Mouse (Mus musculus) intestine, postnatal 0 days (tissue): ENCODE measurements around the gene Smdt1. TPM values are rescaled to one million over a fixed set of nuclear protein-coding genes. Genes with fewer than 3 reads are reported as not detected.

Source experiments
- ATAC-seq: fragments of 200-750 bp; cut with Nextera tagmentation; 2 replicates; pipeline ENCODE4 v1.8.0; 2017; ENCODE audit warnings: mild to moderate bottlenecking, moderate TSS enrichment, moderate library complexity
- H3K27ac ChIP-seq: fragments of 300-500 bp; sonication (generic); 2 replicates; pipeline ENCODE4 v1.5.1; 2014; ENCODE audit warnings: mild to moderate bottlenecking, low read depth, low read length, moderate library complexity
- H3K27me3 ChIP-seq: fragments of 300-500 bp; sonication (generic); replicated peaks from 2 replicates; pipeline ENCODE4 v1.6.1; 2014; ENCODE audit warnings: low read length, mixed read lengths; ENCODE audit not compliant: control insufficient read depth, insufficient read depth
- H3K36me3 ChIP-seq: fragments of 300-500 bp; sonication (generic); 2 replicates; pipeline ENCODE4 v1.6.1; 2014; ENCODE audit warnings: mild to moderate bottlenecking, moderate library complexity; ENCODE audit not compliant: control insufficient read depth, insufficient read depth
- H3K4me1 ChIP-seq: fragments of 300-500 bp; sonication (generic); replicated peaks from 2 replicates; pipeline ENCODE4 v1.6.1; 2014; ENCODE audit warnings: antibody characterized with exemption, low read length, mixed read lengths; ENCODE audit not compliant: control insufficient read depth, insufficient read depth
- H3K4me2 ChIP-seq: fragments of 300-500 bp; sonication (generic); replicated peaks from 2 replicates; pipeline ENCODE4 v1.6.1; 2014; ENCODE audit warnings: low read depth, mild to moderate bottlenecking, moderate library complexity
- H3K4me3 ChIP-seq: fragments of 300-500 bp; sonication (generic); 2 replicates; pipeline ENCODE4 v1.5.1; 2014; ENCODE audit warnings: low read depth, low read length
- H3K9ac ChIP-seq: fragments of 300-500 bp; sonication (generic); 2 replicates; pipeline ENCODE4 v1.6.1; 2014; ENCODE audit warnings: mild to moderate bottlenecking, low read depth, low read length
- H3K9me3 ChIP-seq: fragments of 300-500 bp; sonication (generic); 2 replicates; pipeline ENCODE4 v1.6.1; 2016; ENCODE audit warnings: mixed run types; ENCODE audit not compliant: control insufficient read depth
- CTCF ChIP-seq: sonication (generic); IDR thresholded peaks from 2 replicates; pipeline ENCODE4 v1.5.1; 2016; ENCODE audit warnings: low read depth, mild to moderate bottlenecking, control low read depth, antibody characterized with exemption, moderate library complexity
- WGBS: fragments of 180-500 bp; shearing (Covaris S2); extraction: QIAGEN DNeasy Blood & Tissue Kit; methylation state at CpG from one replicate; pipeline ENCODE4 v1.1.7; 2014; 5-methylcytosine and 5-hydroxymethylcytosine counted together
- polyA plus RNA-seq: library from polyadenylated mRNA; unstranded; fragments of >200 nt; fragmentation: Nextera tagmentation; extraction: Ambion mirVana; gene quantifications from 2 replicates; pipeline ENCODE4 v1.2.1, GENCODE M21; 2015

The Smdt1 gene
- 448 and 457 TPM in 2 replicates for polyA plus RNA-seq

GRCm38 (mm10) chr15:82338593-82339112 is at the start of gene Smdt1, which contains the start of the genes Naga and Pheta2:
Gene Smdt1 (plus strand): TSS chr15:82338959.
Gene Naga (minus strand): TSS chr15:82338925.
Gene Pheta2 (plus strand): TSS chr15:82338942.
- H3K4me2 ChIP-seq, result peak within 1 kb of the TSS; percentile 70
- peak; percentile 48 for TF ChIP-seq CTCF
- peak within 1 kb of the TSS; percentile 57 for H3K9ac ChIP-seq
- no peaks in the 10 kb centered on the region for H3K27me3 ChIP-seq
- peaks cover 31% of the 10 kb centered on the region for H3K36me3 ChIP-seq
- ATAC-seq, result peak; percentile 75
- H3K4me1 ChIP-seq, result peaks cover 9% of the 10 kb centered on the region; the same call in 1 of the 2 replicates
- H3K27ac ChIP-seq, result peak within 1 kb of the TSS; percentile 88
- H3K4me3 ChIP-seq, result peak within 1 kb of the TSS; percentile 59
- under 1% methylated on average over 41 of the region's 41 CpGs for WGBS
- no peaks in the 10 kb centered on the region for H3K9me3 ChIP-seq

GRCm38 (mm10) chr15:82290252-82290651 is 48.5 kb upstream of the Smdt1 start:
- Histone ChIP-seq H3K27me3 (0 out of 2 replicates have a peak, but pooled peaks cover 5% of the 10 kb centered on the region), H3K9me3 (no peaks in the 10 kb centered on the region), H3K36me3 (no peaks in the 10 kb centered on the region), H3K4me1 (no peaks in the 10 kb centered on the region), H3K4me3 (no peak overlapping the region), H3K4me2 (no peak overlapping the region), H3K27ac (no peak overlapping the region), H3K9ac (no peak overlapping the region)
- 77% methylated on average over 7 of the region's 7 CpGs for whole genome bisulfite sequencing
- no peak for ATAC-seq
- TF ChIP-seq CTCF, result no peak

- Histone ChIP-seq H3K36me3 (no peaks in the 10 kb centered on the region), H3K4me2 (no peak overlapping the region), H3K9me3 (no peaks in the 10 kb centered on the region), H3K4me3 (no peak overlapping the region), H3K27me3 (0 out of 2 replicates have a peak, but pooled peaks cover 5% of the 10 kb centered on the region), H3K4me1 (no peaks in the 10 kb centered on the region), H3K27ac (no peak overlapping the region), H3K9ac (no peak overlapping the region)
- 18% methylated on average over 5 of the region's 5 CpGs for WGBS
- no peak for ATAC-seq
- no peak for TF ChIP-seq CTCF
These were observed 45.9 kb upstream of the Smdt1 start for GRCm38 (mm10) chr15:82292851-82293250.

- Histone ChIP-seq H3K4me2 (0 out of 2 replicates have a peak overlapping the region, but pooled peaks have one; percentile 13), H3K4me1 (no peaks in the 10 kb centered on the region), H3K4me3 (no peak overlapping the region), H3K9me3 (no peaks in the 10 kb centered on the region), H3K9ac (no peak overlapping the region), H3K36me3 (no peaks in the 10 kb centered on the region), H3K27me3 (0 out of 2 replicates have a peak, but pooled peaks cover 5% of the 10 kb centered on the region), H3K27ac (no peak overlapping the region)
- TF ChIP-seq CTCF, result no peak
- no peak for ATAC-seq
- 15% methylated on average over 7 of the region's 7 CpGs for WGBS
These were observed 45.5 kb upstream of the Smdt1 start for GRCm38 (mm10) chr15:82293271-82293711.

- ATAC-seq, result no peak
- Histone ChIP-seq H3K4me1 (no peaks in the 10 kb centered on the region), H3K27ac (no peak overlapping the region), H3K27me3 (0 out of 2 replicates have a peak, but pooled peaks cover 9% of the 10 kb centered on the region), H3K36me3 (no peaks in the 10 kb centered on the region), H3K9me3 (no peaks in the 10 kb centered on the region), H3K4me2 (no peak overlapping the region), H3K4me3 (no peak overlapping the region), H3K9ac (no peak overlapping the region)
- peak; percentile 72 for TF ChIP-seq CTCF
- 48% methylated on average over 8 of the region's 8 CpGs for WGBS
These were observed 44.7 kb upstream of the Smdt1 start for GRCm38 (mm10) chr15:82294059-82294458.

GRCm38 (mm10) chr15:82298764-82299561 is 39.8 kb upstream of the Smdt1 start, which contains the start of gene Wbp2nl:
Gene Wbp2nl (plus strand): TSS chr15:82298954.
- 0 out of 2 replicates have a peak, but pooled peaks cover 4% of the 10 kb centered on the region for H3K27me3 ChIP-seq
- no peak within 1 kb of the TSS for H3K4me3 ChIP-seq
- no peaks in the 10 kb centered on the region for H3K4me1 ChIP-seq
- no peak for TF ChIP-seq CTCF
- no peak for ATAC-seq
- no peaks in the 10 kb centered on the region for H3K9me3 ChIP-seq
- H3K36me3 ChIP-seq, result no peaks in the 10 kb centered on the region
- H3K4me2 ChIP-seq, result no peak within 1 kb of the TSS
- no peak within 1 kb of the TSS for H3K27ac ChIP-seq
- H3K9ac ChIP-seq, result no peak within 1 kb of the TSS
- 57% methylated on average over 39 of the region's 39 CpGs for WGBS
